Mouse (Mus musculus) lung, postnatal 0 days (tissue): Measurements from ENCODE around the gene Cyp17a1. TPM values are rescaled to one million over a fixed set of nuclear protein-coding genes. Genes with fewer than 3 reads are reported as not detected.

ENCODE experiments used
- ATAC-seq: fragments of 200-750 bp; cut with Nextera tagmentation; 2 replicates; pipeline ENCODE4 v1.8.0; 2017; ENCODE audit warnings: moderate library complexity
- DNase-seq: peaks from one replicate; pipeline ENCODE4 v3.0.0-alpha.2; 2016; ENCODE audit warnings: low spot score
- H3K27ac ChIP-seq: fragments of 300-500 bp; sonication (generic); 2 replicates; pipeline ENCODE4 v1.5.1; 2014; ENCODE audit warnings: antibody characterized with exemption, mild to moderate bottlenecking, low read length, mixed read lengths
- H3K27me3 ChIP-seq: fragments of 300-500 bp; sonication (generic); replicated peaks from 2 replicates; pipeline ENCODE4 v1.6.1; 2014; ENCODE audit warnings: low read length, mixed read lengths; ENCODE audit not compliant: insufficient read depth
- H3K36me3 ChIP-seq: fragments of 300-500 bp; sonication (generic); 2 replicates; pipeline ENCODE4 v1.6.1; 2014; ENCODE audit warnings: low read length, mixed read lengths; ENCODE audit not compliant: insufficient read depth
- H3K4me1 ChIP-seq: fragments of 300-500 bp; sonication (generic); 2 replicates; pipeline ENCODE4 v1.6.1; 2014; ENCODE audit warnings: antibody characterized with exemption, low read depth, low read length, mixed read lengths; ENCODE audit not compliant: insufficient read depth
- H3K4me2 ChIP-seq: fragments of 300-500 bp; sonication (generic); replicated peaks from 2 replicates; pipeline ENCODE4 v1.6.1; 2014; ENCODE audit warnings: low read depth, mild to moderate bottlenecking, low read length, moderate library complexity, mixed read lengths
- H3K4me3 ChIP-seq: fragments of 300-500 bp; sonication (generic); 2 replicates; pipeline ENCODE4 v1.5.1; 2014; ENCODE audit warnings: low read depth, low read length
- H3K9ac ChIP-seq: fragments of 300-500 bp; sonication (generic); replicated peaks from 2 replicates; pipeline ENCODE4 v1.6.1; 2014; ENCODE audit warnings: low read depth, mild to moderate bottlenecking
- H3K9me3 ChIP-seq: fragments of 300-500 bp; sonication (generic); 2 replicates; pipeline ENCODE4 v1.6.1; 2016; ENCODE audit warnings: low read length, mixed read lengths
- CTCF ChIP-seq: IDR thresholded peaks from 2 replicates; pipeline ENCODE4 v1.5.1; 2016; ENCODE audit warnings: antibody characterized with exemption, mild to moderate bottlenecking
- EP300 ChIP-seq: IDR thresholded peaks from 2 replicates; pipeline ENCODE4 v1.6.1; 2016; ENCODE audit warnings: antibody characterized with exemption, mild to moderate bottlenecking, control low read depth
- WGBS: fragments of 180-500 bp; shearing (Covaris S2); extraction: QIAGEN DNeasy Blood & Tissue Kit; methylation state at CpG from one replicate; pipeline ENCODE4 v1.1.7; 2014; 5-methylcytosine and 5-hydroxymethylcytosine counted together
- polyA plus RNA-seq: library from polyadenylated mRNA; unstranded; fragments of >200 nt; fragmentation: Nextera tagmentation; extraction: Ambion mirVana; gene quantifications from 2 replicates; pipeline ENCODE4 v1.2.1, GENCODE M21; 2015

Gene Cyp17a1
- polyA plus RNA-seq, 1 experiment from 2014 or later = 0.12 TPM

- no peak overlapping the region for H3K27ac ChIP-seq
- 64% methylated on average over 9 of the region's 9 CpGs for WGBS
- H3K9ac ChIP-seq = no peak overlapping the region
- H3K9me3 ChIP-seq = no peaks in the 10 kb centered on the region
- H3K4me3 ChIP-seq = no peak overlapping the region
- no peaks in the 10 kb centered on the region for H3K36me3 ChIP-seq
- H3K4me1 ChIP-seq = peaks cover 29% of the 10 kb centered on the region
- no peak overlapping the region for H3K4me2 ChIP-seq
- TF ChIP-seq CTCF = no peak
- no peak for TF ChIP-seq EP300
- DNase-seq (no peak), ATAC-seq (no peak)
- no peaks in the 10 kb centered on the region for H3K27me3 ChIP-seq
Observed at GRCm38 (mm10) chr19:46631637-46632036, 41.3 kb downstream of the Cyp17a1 start.

DNA sequence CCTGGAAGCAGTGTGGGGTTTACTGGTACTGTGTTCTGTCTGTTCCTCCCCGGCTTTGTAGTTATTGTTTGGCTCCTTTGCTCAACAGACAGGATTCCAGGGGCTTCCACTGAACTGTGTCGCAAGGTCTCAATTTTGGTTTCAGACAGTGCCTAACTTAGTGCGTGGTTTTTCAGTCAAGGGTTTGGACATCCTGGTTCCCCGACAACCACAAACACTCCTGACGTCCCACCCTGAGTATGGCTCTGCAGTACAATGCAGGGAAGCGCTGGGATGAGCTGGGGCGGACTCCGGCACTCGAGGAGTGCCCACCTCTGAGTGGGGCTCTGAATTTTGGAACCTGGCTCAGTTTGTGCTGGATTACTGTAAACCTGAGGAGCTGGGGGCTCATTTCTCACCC is 43.2 kb downstream of the Cyp17a1 start:
- no peaks in the 10 kb centered on the region for H3K36me3 ChIP-seq
- peaks cover 28% of the 10 kb centered on the region for H3K4me1 ChIP-seq
- H3K4me3 ChIP-seq = no peak overlapping the region
- ATAC-seq = peak; percentile 16; the same call in 1 of the 2 replicates
- WGBS = 48% methylated on average over 9 of the region's 9 CpGs
- no peaks in the 10 kb centered on the region for H3K27me3 ChIP-seq
- H3K27ac ChIP-seq = no peak overlapping the region
- no peak for DNase-seq
- TF ChIP-seq EP300 = no peak
- TF ChIP-seq CTCF = no peak
- H3K4me2 ChIP-seq = no peak overlapping the region
- H3K9ac ChIP-seq = no peak overlapping the region
- no peaks in the 10 kb centered on the region for H3K9me3 ChIP-seq

DNA sequence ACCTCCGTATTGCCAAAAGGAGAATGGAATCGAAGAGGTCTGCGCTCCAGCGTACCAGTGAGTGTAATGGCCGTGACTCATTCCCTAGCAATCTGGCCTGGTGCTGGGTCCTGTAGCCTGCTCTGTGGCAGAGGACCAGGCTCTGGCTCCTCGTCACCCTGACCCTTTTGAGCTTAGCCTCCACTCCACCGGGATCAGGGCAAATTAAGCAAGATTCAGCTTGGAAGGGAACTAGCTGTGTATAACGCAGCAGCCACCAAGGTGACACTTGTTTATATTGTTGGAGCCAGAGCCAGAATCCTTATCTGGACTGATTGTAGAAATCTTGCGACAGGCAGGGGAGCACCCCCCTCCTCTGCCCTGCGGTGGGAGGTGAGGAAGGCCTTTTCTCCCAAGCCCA is 44.6 kb downstream of the Cyp17a1 start:
- H3K4me3 ChIP-seq = no peak overlapping the region
- H3K27ac ChIP-seq = no peak overlapping the region
- no peaks in the 10 kb centered on the region for H3K9me3 ChIP-seq
- ATAC-seq (peak; percentile 32), DNase-seq (peak; percentile 70)
- H3K4me1 ChIP-seq = peaks cover 32% of the 10 kb centered on the region
- 48% methylated on average over 10 of the region's 10 CpGs for WGBS
- H3K9ac ChIP-seq = no peak overlapping the region
- peak; percentile 42; the same call in 1 of the 2 replicates for TF ChIP-seq EP300
- no peak for TF ChIP-seq CTCF
- H3K27me3 ChIP-seq = no peaks in the 10 kb centered on the region
- no peak overlapping the region for H3K4me2 ChIP-seq
- no peaks in the 10 kb centered on the region for H3K36me3 ChIP-seq

- Histone ChIP-seq H3K9ac (no peak overlapping the region), H3K4me2 (no peak overlapping the region), H3K4me1 (peaks cover 54% of the 10 kb centered on the region), H3K36me3 (no peaks in the 10 kb centered on the region), H3K27ac (no peak overlapping the region), H3K9me3 (no peaks in the 10 kb centered on the region), H3K4me3 (no peak overlapping the region), H3K27me3 (no peaks in the 10 kb centered on the region)
- 32% methylated on average over 10 of the region's 10 CpGs for WGBS
- ATAC-seq (no peak), DNase-seq (peak; percentile 8)
- TF ChIP-seq EP300 (no peak), CTCF (no peak)
Observed at GRCm38 (mm10) chr19:46625519-46625918, 47.5 kb downstream of the Cyp17a1 start.

DNA sequence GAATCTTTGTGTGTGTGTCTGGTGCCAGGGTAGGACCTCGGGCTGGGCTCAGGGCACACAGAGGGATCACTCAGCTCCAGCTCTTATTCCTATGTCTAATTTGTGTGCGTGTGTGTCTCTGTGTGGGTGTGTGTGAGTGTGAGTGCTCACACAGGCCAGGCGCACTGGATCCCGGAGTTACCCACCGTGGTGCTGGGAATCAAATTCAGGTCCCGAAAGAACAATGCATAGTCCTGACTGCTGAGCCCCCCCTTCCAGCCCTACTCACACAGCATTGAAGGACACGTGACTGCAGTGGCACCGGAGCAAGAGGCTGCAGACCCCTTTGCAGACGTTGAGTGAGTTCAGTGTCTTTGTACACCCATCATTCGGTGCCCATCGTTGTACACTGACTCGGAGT is 48.0 kb downstream of the Cyp17a1 start:
- Histone ChIP-seq H3K9ac (no peak overlapping the region), H3K4me2 (peak overlapping the region; percentile 72)
- WGBS = 89% methylated on average over 12 of the region's 12 CpGs

GRCm38 (mm10) chr19:46623790-46624772 is 48.9 kb downstream of the Cyp17a1 start:
- H3K4me1 ChIP-seq = peaks cover 62% of the 10 kb centered on the region
- WGBS = 13% methylated on average over 19 of the region's 19 CpGs
- no peaks in the 10 kb centered on the region for H3K27me3 ChIP-seq

More for the DNA sequence above, 48.0 kb downstream of the Cyp17a1 start:
- peak overlapping the region; percentile 38 for H3K4me3 ChIP-seq
- H3K36me3 ChIP-seq = no peaks in the 10 kb centered on the region
- ATAC-seq = no peak
- peak overlapping the region; percentile 92 for H3K27ac ChIP-seq
- H3K4me1 ChIP-seq = peaks cover 54% of the 10 kb centered on the region
- no peaks in the 10 kb centered on the region for H3K27me3 ChIP-seq
- H3K9me3 ChIP-seq = no peaks in the 10 kb centered on the region
- TF ChIP-seq EP300 = no peak
- TF ChIP-seq CTCF = no peak
- no peak for DNase-seq

More at GRCm38 (mm10) chr19:46623790-46624772, 48.9 kb downstream of the Cyp17a1 start:
- TF ChIP-seq CTCF (no peak), EP300 (peak; percentile 69)
- peak; percentile 95 for DNase-seq
- ATAC-seq = peak; percentile 78
- Histone ChIP-seq H3K9ac (peak overlapping the region; percentile 54), H3K4me3 (peak overlapping the region; percentile 38), H3K27ac (peak overlapping the region; percentile 92), H3K36me3 (no peaks in the 10 kb centered on the region), H3K4me2 (peak overlapping the region; percentile 72), H3K9me3 (no peaks in the 10 kb centered on the region)
